Mouse (Mus musculus): Measurements from ENCODE around the gene Adtrp. TPM values are rescaled to one million over a fixed set of nuclear protein-coding genes. Genes with fewer than 3 reads are reported as not detected.

Gene Adtrp
- total RNA-seq, 4 experiments from 2014 or later = 0.90 to 1.5 (median 1.1) TPM

Other genes with a start within 250 kb of the Adtrp start
- gene Tmem170b, start 241.8 kb downstream of the Adtrp start, total RNA-seq (2022) = 10 to 100 TPM; 22.2 to 26.4 (median 24.5) TPM
- gene Hivep1, start 204.3 kb upstream of the Adtrp start, total RNA-seq (2022) = 10 to 100 TPM; 21.0 to 26.3 (median 25.3) TPM

Data from heart, adult 8-10 months (tissue).